Mouse (Mus musculus) spleen, embryonic (tissue): ENCODE measurements around the gene Fbrsl1.

ENCODE experiments used
- CTCF ChIA-PET: fragments of 350-600 bp; sonication (Branson Sonifier 250); formaldehyde crosslinking; loops from one replicate; lab custom pipeline; 2022; lab: Charles Lee

Fbrsl1 gene

DNA sequence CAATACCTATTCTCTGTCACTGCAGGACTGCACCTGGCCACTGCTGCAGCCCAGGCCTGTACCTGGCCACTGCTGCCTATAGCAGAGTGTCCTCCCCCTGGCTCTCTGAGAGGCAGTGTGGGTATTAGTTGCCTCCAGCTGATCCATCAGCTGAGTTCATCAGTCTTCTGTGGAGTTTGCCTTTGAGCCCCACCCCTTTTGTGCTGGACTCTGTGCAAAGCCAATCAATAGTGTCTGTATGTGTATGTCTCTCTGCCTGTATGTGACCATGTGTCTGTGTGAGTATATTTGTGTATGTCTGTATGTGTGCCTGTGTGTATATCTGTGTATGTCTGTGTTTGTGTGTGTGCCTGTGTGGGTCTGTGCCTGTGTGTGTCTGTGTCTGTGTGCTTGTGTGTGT is 7.0 kb upstream of the Fbrsl1 start:
- CTCF ChIA-PET, result no interaction called here

DNA sequence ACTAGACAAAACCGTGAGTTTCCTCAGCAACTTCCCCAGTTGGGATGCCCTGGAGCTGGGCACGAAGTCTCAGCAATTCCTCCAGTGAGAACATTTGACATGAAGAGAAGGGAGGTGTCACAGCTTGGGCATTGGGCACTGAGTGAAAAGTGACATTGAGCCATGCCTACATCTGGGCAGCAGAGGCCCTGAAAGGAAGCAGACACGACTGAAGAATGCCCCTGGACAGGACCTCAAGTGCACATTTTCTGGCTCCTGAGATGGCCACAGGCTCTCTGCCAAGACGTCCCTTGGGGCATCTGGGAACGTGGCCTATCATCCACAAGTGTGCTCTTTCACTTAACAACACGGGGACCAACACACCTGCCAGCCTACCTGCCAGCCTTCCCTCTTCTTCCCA is 991 bp upstream of the Fbrsl1 start:
- CTCF ChIA-PET, result interaction anchor here (1.4 kb wide), 1 partner anchor 12 kb away, joined by 4 read pairs; no protein-coding TSS in a partner anchor

- CTCF ChIA-PET, result no interaction called here
Measured at GRCm38 (mm10) chr5:110447720-110448435, 425 bp downstream of the Fbrsl1 start.

GRCm38 (mm10) chr5:110444509-110444908 is 3.8 kb downstream of the Fbrsl1 start:
- CTCF ChIA-PET, result no interaction called here

DNA sequence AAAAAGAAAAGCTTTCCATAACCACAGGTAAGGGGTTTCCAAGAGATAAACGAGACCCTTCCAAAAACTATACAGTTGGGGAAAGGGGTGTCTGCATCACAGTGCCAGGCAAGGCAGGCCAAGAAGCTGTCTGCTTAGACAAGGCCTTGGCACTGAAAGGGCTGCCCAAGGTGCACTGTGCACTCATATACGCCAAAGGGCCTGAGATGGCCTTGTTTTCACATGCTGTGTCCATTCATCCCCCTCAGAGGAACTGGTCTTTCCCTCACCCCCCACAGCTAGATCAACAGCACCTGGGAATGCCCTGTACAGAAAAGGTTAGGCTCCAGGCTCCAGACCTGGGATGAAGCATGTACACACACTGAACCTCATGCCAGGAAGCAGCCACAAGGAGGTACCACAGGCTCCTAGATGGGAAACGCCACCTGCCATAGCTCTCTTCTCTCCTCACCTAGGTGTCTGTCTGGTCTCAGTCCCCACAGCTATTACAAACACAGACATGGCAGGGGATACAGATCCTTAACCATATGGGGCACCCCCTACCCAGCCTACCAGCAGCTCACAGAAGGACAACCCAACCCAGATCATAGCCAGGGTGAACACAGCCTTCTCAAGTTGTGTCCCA is 5.2 kb downstream of the Fbrsl1 start:
- CTCF ChIA-PET, result no interaction called here

DNA sequence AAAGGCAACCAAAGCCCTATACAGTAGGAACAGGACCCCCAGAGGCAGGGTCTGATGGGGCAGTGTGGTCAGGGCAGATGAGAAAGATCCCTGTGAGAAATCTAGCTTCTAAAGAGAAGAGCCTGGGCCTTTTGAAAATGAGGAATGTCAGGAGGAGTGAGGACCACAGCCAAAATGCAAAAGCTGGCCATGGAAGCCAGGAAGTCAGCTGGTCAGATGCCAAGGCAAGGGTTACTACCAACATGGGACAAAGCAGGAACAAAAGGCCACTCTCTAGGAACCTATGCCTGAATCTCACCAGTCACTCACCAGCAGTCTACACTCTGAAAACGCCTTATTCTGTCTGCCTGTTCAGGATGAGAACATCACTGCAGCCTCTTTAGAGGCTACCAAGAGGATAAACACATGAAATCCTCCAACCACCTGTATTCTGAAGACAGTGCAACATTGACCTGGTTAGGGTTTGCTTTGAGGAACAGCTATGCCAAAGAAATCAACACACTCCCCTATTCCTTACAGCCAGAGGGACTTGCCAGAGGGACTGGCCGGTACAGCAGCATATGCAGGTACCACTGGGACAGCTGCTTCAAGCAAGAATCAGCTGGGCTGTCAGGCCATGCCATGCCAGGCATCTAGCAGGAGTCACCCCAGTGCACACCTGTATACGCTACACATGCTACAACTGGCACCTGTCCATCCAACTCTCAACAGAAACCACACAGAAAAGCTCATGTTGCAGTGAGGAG is 8.6 kb downstream of the Fbrsl1 start:
- CTCF ChIA-PET, result no interaction called here

GRCm38 (mm10) chr5:110438591-110438990 is 9.7 kb downstream of the Fbrsl1 start:
- CTCF ChIA-PET, result no interaction called here

DNA sequence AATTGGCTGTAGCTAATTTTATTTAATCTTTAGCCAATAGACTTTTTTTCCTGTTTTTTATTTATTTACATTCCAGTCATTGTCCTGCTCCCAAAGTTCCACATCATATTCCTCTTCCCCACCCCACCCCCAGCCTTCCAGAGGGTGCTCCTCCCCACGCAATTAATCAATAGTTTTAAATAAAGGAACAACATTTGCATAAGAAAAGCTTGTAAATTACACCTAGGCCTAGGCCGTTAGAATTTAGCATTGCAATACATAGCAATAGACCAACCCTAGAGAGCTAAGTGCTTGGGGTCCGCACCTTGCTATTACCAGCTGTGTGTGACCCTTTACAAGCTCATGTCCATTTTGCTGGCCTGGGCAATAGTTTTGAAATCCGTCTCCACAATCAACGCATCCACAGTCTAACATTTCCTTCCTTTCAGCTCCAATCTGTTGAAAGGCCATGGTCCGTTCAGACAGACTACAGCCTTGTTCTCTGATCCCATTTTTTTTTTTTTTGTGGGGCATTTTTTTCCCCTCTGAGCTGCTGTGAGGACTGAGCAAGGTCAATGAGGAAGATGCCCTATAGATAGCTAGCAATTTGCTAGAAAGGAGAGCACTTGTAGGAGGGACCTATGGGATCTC is 10.6 kb downstream of the Fbrsl1 start:
- CTCF ChIA-PET, result interaction anchor here (1.3 kb wide), 1 partner anchor 12 kb away, joined by 4 read pairs; no protein-coding TSS in a partner anchor

- CTCF ChIA-PET, result interaction anchor here (0.6 kb wide), 1 partner anchor 21 kb away, joined by 3 read pairs; no protein-coding TSS in a partner anchor
Measured at GRCm38 (mm10) chr5:110436166-110436565, 12.1 kb downstream of the Fbrsl1 start.

GRCm38 (mm10) chr5:110434816-110435215 is 13.5 kb downstream of the Fbrsl1 start:
- CTCF ChIA-PET, result no interaction called here

GRCm38 (mm10) chr5:110429045-110429444 is 19.3 kb downstream of the Fbrsl1 start:
- CTCF ChIA-PET, result no interaction called here

DNA sequence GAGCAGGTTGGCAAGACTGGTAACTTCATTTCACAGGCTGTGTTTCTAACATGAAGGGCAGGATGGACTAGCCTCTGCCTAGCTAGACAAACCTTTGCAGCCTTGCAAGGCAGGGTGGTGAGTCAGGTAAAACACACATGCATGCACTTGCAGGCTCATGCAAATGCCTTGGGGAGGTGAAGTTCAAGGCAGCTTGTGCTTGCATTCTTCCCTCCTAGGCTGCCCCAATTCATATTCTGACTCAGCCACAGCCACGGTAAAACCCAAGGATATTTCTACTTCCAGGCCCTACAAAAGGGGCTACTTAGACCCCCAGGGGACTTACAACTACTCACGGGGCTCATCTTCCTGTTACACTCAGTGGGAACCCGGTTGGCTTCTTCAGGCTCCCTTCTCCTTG is 20.0 kb downstream of the Fbrsl1 start:
- CTCF ChIA-PET, result interaction anchor here (0.6 kb wide), 1 partner anchor 12 kb away, joined by 3 read pairs; no protein-coding TSS in a partner anchor

- CTCF ChIA-PET, result interaction anchor here (0.7 kb wide), 1 partner anchor 16 kb away, joined by 3 read pairs; no protein-coding TSS in a partner anchor
Measured at GRCm38 (mm10) chr5:110425187-110425586, 23.1 kb downstream of the Fbrsl1 start.

- CTCF ChIA-PET, result interaction anchor here (0.7 kb wide), 1 partner anchor 17 kb away, joined by 3 read pairs; no protein-coding TSS in a partner anchor
Measured at GRCm38 (mm10) chr5:110424204-110424603, 24.1 kb downstream of the Fbrsl1 start.

DNA sequence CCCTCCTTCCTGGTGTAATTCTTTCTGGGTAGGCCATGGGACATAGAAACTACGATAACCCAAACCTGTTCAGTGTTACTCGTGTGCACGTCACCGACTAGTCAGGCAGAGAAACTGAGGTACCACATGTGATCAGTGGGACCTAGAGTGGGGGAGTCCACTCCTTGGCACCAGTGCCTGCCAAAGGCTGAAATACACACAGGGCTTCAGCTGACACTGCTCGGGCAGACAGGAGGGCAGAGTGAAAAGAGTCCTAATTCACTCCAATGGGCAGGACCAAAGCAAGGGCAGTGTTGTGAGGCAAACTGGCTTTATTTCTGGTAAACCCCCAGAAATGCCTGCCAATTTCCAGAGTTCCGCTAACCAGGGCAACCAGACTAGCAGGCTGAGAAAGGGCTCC is 26.9 kb downstream of the Fbrsl1 start:
- CTCF ChIA-PET, result no interaction called here

DNA sequence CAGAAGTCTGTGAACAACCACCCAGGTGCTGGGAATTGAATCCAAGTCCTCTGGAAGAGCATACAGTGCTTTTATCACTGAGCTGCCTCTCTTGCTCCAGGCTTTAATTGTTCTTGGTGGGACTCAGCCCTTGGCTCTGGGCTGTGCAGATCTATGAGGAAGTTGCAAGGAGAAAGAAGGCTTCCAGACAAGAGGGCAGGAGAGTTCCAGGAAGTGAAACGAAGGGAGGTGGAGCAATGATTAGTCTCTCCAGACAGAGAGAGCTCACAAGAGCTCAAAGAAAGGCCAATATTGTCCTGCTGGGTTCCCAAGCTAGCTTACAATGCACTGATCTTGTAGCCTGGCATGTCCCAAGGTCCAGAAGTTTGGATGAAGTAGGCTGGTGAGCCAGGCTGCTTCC is 27.4 kb downstream of the Fbrsl1 start:
- CTCF ChIA-PET, result no interaction called here

- CTCF ChIA-PET, result no interaction called here
Measured at GRCm38 (mm10) chr5:110420201-110420600, 28.1 kb downstream of the Fbrsl1 start.

GRCm38 (mm10) chr5:110418523-110418911 is 29.8 kb downstream of the Fbrsl1 start:
- CTCF ChIA-PET, result no interaction called here

DNA sequence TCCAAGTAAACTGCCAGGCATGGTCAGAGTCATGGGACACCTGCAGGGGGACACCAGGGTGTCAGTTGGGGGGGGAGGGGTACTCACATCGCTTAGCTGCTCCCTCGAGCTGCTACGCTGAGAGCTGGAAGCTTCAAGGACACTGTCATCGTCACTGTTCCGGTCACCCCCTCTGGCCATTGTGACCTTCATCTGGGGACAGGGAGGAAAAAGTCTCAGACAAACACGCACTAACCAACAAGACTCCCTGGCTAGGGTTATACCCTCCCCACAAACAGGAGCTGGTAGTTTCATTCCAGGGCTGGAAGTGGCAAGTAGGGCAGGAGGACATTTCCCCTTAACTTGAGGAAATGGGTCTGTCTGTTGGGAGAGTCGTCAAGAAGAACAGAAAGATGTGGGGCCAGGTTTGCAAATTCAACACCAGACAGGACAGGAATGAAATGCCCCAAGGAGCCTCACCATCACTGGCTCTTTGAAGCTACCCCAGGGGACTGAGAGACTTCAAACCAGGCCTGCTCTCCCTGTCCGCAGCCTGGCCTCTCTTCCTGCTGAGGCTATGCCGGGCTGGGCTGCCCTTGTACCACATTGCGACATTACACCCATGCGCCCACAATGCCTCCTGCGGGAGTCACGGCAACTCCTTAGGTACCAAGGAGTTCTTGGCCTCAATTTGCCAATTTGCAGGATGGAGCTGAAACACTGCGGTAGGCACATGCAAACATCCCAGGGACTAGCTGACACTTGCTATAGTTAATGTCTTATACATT is 30.4 kb downstream of the Fbrsl1 start:
- CTCF ChIA-PET, result no interaction called here

- CTCF ChIA-PET, result no interaction called here
Measured at GRCm38 (mm10) chr5:110416825-110417401, 31.4 kb downstream of the Fbrsl1 start.
